Mouse (Mus musculus) lung, adult 2 months (tissue): ENCODE measurements around the gene Rpl23a.

Experiments
- CTCF ChIP-seq: fragments of 200-500 bp; IDR thresholded peaks from 2 replicates; pipeline ENCODE4 v1.5.1; 2011; ENCODE audit warnings: mild to moderate bottlenecking, low read length, control low read depth; ENCODE audit not compliant: insufficient read depth
- POLR2A ChIP-seq: fragments of 200-500 bp; IDR thresholded peaks from 2 replicates; pipeline ENCODE4 v1.6.1; 2011; ENCODE audit warnings: low read depth, mild to moderate bottlenecking, control low read depth, low read length, borderline replicate concordance; ENCODE audit errors: extremely low read depth

DNA sequence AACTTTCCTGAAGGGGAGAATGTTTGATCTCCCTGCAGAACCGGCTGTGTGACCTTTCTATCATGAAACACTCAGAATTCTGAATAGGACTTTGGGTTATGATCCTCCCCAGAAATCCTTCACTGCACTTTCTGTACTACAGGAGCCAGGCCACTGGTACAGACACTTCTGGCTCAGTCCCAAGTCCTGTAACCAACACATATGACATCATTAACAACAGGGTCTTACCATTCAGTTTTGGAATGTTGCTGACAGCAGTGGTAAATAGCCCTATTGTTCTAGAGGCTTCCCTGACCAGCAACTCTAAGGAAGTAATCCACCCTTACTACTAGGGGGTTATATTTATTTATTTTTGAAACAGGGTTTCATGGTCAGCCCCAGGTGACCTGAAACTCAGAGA, 9.7 kb upstream of the Rpl23a start, which contains the start of gene Proca1:
- TF ChIP-seq CTCF (no peak), POLR2A (no peak)
